Mouse (Mus musculus): ENCODE results near the gene Pou1f1. TPM values are rescaled to one million over a fixed set of nuclear protein-coding genes. Genes with fewer than 3 reads are reported as not detected.

The Pou1f1 gene
- total and polyA plus RNA-seq, 3 experiments = 0.05 TPM; not detected in 2

GRCm38 (mm10) chr16:65514223-65514622 lies 6.1 kb upstream of the Pou1f1 start:
- Histone ChIP-seq H3K9me3 (replicated peaks) (no peaks in the 10 kb centered on the region), H3K4me1 (ENCODE audit: insufficient read depth, low read depth, low read length) (no peaks in the 10 kb centered on the region), H3K36me3 (replicated peaks) (no peaks in the 10 kb centered on the region), H3K27me3 (ENCODE audit: insufficient read depth, low read length) (no peaks in the 10 kb centered on the region), H3K4me3 (ENCODE audit: low read depth, low read length) (no peak overlapping the region)
- no peak for DNase-seq (ENCODE audit: low spot score)
- TF ChIP-seq TAL1 (conservative IDR thresholded peaks at IDR 0.05; ENCODE audit: low read depth, low read length) (no peak), GATA2 (IDR thresholded peaks at IDR 0.05; ENCODE audit: borderline replicate concordance, low read depth, low read length) (no peak), GATA1 (IDR thresholded peaks at IDR 0.05; ENCODE audit: borderline replicate concordance, low read length) (no peak), POLR2AphosphoS5 (IDR thresholded peaks at IDR 0.05; ENCODE audit: insufficient replicate concordance, low read depth, low read length) (no peak), CTCF (IDR thresholded peaks at IDR 0.05; ENCODE audit: low read depth, low read length) (no peak)
- no peak for ATAC-seq (ENCODE audit: extremely low read depth, insufficient number of reproducible peaks, low FRiP score, poor library complexity, severe bottlenecking)

GRCm38 (mm10) chr16:65526004-65526403 lies 5.7 kb downstream of the Pou1f1 start:
- ATAC-seq (ENCODE audit: extremely low read depth, insufficient number of reproducible peaks, low FRiP score, poor library complexity, severe bottlenecking) = no peak
- Histone ChIP-seq H3K4me1 (ENCODE audit: insufficient read depth, low read depth, low read length) (no peaks in the 10 kb centered on the region), H3K36me3 (replicated peaks) (no peaks in the 10 kb centered on the region), H3K9me3 (replicated peaks) (no peaks in the 10 kb centered on the region), H3K4me3 (ENCODE audit: low read depth, low read length) (no peak overlapping the region), H3K27me3 (ENCODE audit: insufficient read depth, low read length) (no peaks in the 10 kb centered on the region)
- no peak for DNase-seq (ENCODE audit: low spot score)
- TF ChIP-seq GATA1 (IDR thresholded peaks at IDR 0.05; ENCODE audit: borderline replicate concordance, low read length) = no peak
- TF ChIP-seq POLR2AphosphoS5 (IDR thresholded peaks at IDR 0.05; ENCODE audit: insufficient replicate concordance, low read depth, low read length) = no peak
- TF ChIP-seq TAL1 (conservative IDR thresholded peaks at IDR 0.05; ENCODE audit: low read depth, low read length) = no peak
- TF ChIP-seq CTCF (IDR thresholded peaks at IDR 0.05; ENCODE audit: low read depth, low read length) = no peak
- no peak for TF ChIP-seq GATA2 (IDR thresholded peaks at IDR 0.05; ENCODE audit: borderline replicate concordance, low read depth, low read length)

GRCm38 (mm10) chr16:65526695-65527094 lies 6.4 kb downstream of the Pou1f1 start:
- DNase-seq (ENCODE audit: low spot score) (no peak), ATAC-seq (ENCODE audit: extremely low read depth, insufficient number of reproducible peaks, low FRiP score, poor library complexity, severe bottlenecking) (no peak)
- H3K27me3 ChIP-seq (ENCODE audit: insufficient read depth, low read length) = no peaks in the 10 kb centered on the region
- H3K4me3 ChIP-seq (ENCODE audit: low read depth, low read length) = no peak overlapping the region
- no peaks in the 10 kb centered on the region for H3K9me3 ChIP-seq (replicated peaks)
- TF ChIP-seq GATA1 (IDR thresholded peaks at IDR 0.05; ENCODE audit: borderline replicate concordance, low read length) = no peak
- TF ChIP-seq CTCF (IDR thresholded peaks at IDR 0.05; ENCODE audit: low read depth, low read length) = no peak
- TF ChIP-seq TAL1 (conservative IDR thresholded peaks at IDR 0.05; ENCODE audit: low read depth, low read length) = no peak
- TF ChIP-seq GATA2 (IDR thresholded peaks at IDR 0.05; ENCODE audit: borderline replicate concordance, low read depth, low read length) = no peak
- no peak for TF ChIP-seq POLR2AphosphoS5 (IDR thresholded peaks at IDR 0.05; ENCODE audit: insufficient replicate concordance, low read depth, low read length)
- H3K4me1 ChIP-seq (ENCODE audit: insufficient read depth, low read depth, low read length) = no peaks in the 10 kb centered on the region
- no peaks in the 10 kb centered on the region for H3K36me3 ChIP-seq (replicated peaks)

- Histone ChIP-seq H3K27me3 (ENCODE audit: insufficient read depth, low read length) (no peaks in the 10 kb centered on the region), H3K4me3 (ENCODE audit: low read depth, low read length) (no peak overlapping the region), H3K9me3 (replicated peaks) (no peaks in the 10 kb centered on the region), H3K36me3 (replicated peaks) (no peaks in the 10 kb centered on the region), H3K4me1 (ENCODE audit: insufficient read depth, low read depth, low read length) (0 out of 2 replicates have a peak, but pooled peaks cover 2% of the 10 kb centered on the region)
- TF ChIP-seq GATA2 (IDR thresholded peaks at IDR 0.05; ENCODE audit: borderline replicate concordance, low read depth, low read length) (no peak), TAL1 (conservative IDR thresholded peaks at IDR 0.05; ENCODE audit: low read depth, low read length) (no peak), CTCF (IDR thresholded peaks at IDR 0.05; ENCODE audit: low read depth, low read length) (no peak), POLR2AphosphoS5 (IDR thresholded peaks at IDR 0.05; ENCODE audit: insufficient replicate concordance, low read depth, low read length) (no peak), GATA1 (IDR thresholded peaks at IDR 0.05; ENCODE audit: borderline replicate concordance, low read length) (no peak)
- DNase-seq (ENCODE audit: low spot score) = no peak
- no peak for ATAC-seq (ENCODE audit: extremely low read depth, insufficient number of reproducible peaks, low FRiP score, poor library complexity, severe bottlenecking)
These were observed 9.3 kb downstream of the Pou1f1 start for GRCm38 (mm10) chr16:65529589-65529988.

GRCm38 (mm10) chr16:65531663-65532062 lies 11.4 kb downstream of the Pou1f1 start:
- Histone ChIP-seq H3K4me3 (ENCODE audit: low read depth, low read length) (no peak overlapping the region), H3K27me3 (ENCODE audit: insufficient read depth, low read length) (no peaks in the 10 kb centered on the region), H3K36me3 (replicated peaks) (no peaks in the 10 kb centered on the region), H3K9me3 (replicated peaks) (no peaks in the 10 kb centered on the region), H3K4me1 (ENCODE audit: insufficient read depth, low read depth, low read length) (0 out of 2 replicates have a peak, but pooled peaks cover 2% of the 10 kb centered on the region)
- DNase-seq (ENCODE audit: low spot score) (no peak), ATAC-seq (ENCODE audit: extremely low read depth, insufficient number of reproducible peaks, low FRiP score, poor library complexity, severe bottlenecking) (no peak)
- TF ChIP-seq GATA2 (IDR thresholded peaks at IDR 0.05; ENCODE audit: borderline replicate concordance, low read depth, low read length) = no peak
- no peak for TF ChIP-seq GATA1 (IDR thresholded peaks at IDR 0.05; ENCODE audit: borderline replicate concordance, low read length)
- TF ChIP-seq TAL1 (conservative IDR thresholded peaks at IDR 0.05; ENCODE audit: low read depth, low read length) = no peak
- TF ChIP-seq CTCF (IDR thresholded peaks at IDR 0.05; ENCODE audit: low read depth, low read length) = no peak
- TF ChIP-seq POLR2AphosphoS5 (IDR thresholded peaks at IDR 0.05; ENCODE audit: insufficient replicate concordance, low read depth, low read length) = no peak

GRCm38 (mm10) chr16:65533315-65533999 lies 13.1 kb downstream of the Pou1f1 start:
- H3K4me3 ChIP-seq (ENCODE audit: low read depth, low read length) = no peak overlapping the region
- H3K9me3 ChIP-seq (replicated peaks) = no peaks in the 10 kb centered on the region
- peak; percentile 9 for DNase-seq (ENCODE audit: low spot score)
- TF ChIP-seq POLR2AphosphoS5 (IDR thresholded peaks at IDR 0.05; ENCODE audit: insufficient replicate concordance, low read depth, low read length) = no peak
- no peak for TF ChIP-seq TAL1 (conservative IDR thresholded peaks at IDR 0.05; ENCODE audit: low read depth, low read length)
- H3K36me3 ChIP-seq (replicated peaks) = peaks cover 7% of the 10 kb centered on the region
- H3K4me1 ChIP-seq (ENCODE audit: insufficient read depth, low read depth, low read length) = 0 out of 2 replicates have a peak, but pooled peaks cover 2% of the 10 kb centered on the region
- peak; percentile 40; the same call in 1 of the 2 replicates for ATAC-seq (ENCODE audit: extremely low read depth, insufficient number of reproducible peaks, low FRiP score, poor library complexity, severe bottlenecking)
- no peaks in the 10 kb centered on the region for H3K27me3 ChIP-seq (ENCODE audit: insufficient read depth, low read length)
